Mouse (Mus musculus) left cerebral cortex, postnatal 10 days (tissue): Measurements from ENCODE around the gene Gstp1. TPM values are rescaled to one million over a fixed set of nuclear protein-coding genes. Genes with fewer than 3 reads are reported as not detected.

Experiments used
- DNase-seq, 2 experiments: peaks; one replicate each; pipeline ENCODE4 v3.0.0; 2021 to 2022; ENCODE audit warnings: low spot score in 2 of 2, mixed read lengths in 1 of 2; ENCODE audit errors: extremely low spot score in 1 of 2
- intact Hi-C: fragments of 180-260 bp; cut with DNase I; formaldehyde crosslinking; loops from one replicate; pipeline ENCODE4 v1.15.1; 2025
- total RNA-seq, 2 experiments: library from RNA; stranded (reverse); gene quantifications; 2 replicates each; pipeline ENCODE4 v1.2.3; 2021

Gstp1 gene
- total RNA-seq, 2 experiments from 2014 or later, result 226 to 232 TPM

- peak; percentile 97 to 99 for DNase-seq
- intact Hi-C loops, result loop anchor here (2.0 to 10.0 kb wide), 2 partner anchors 66 to 212 kb away; no protein-coding TSS in a partner anchor
Observed at GRCm38 (mm10) chr19:4012432-4013022, 25.3 kb downstream of the Gstp1 start, which contains the start of gene Ndufv1. Gene Ndufv1 (minus strand): TSS chr19:4012806.

DNA sequence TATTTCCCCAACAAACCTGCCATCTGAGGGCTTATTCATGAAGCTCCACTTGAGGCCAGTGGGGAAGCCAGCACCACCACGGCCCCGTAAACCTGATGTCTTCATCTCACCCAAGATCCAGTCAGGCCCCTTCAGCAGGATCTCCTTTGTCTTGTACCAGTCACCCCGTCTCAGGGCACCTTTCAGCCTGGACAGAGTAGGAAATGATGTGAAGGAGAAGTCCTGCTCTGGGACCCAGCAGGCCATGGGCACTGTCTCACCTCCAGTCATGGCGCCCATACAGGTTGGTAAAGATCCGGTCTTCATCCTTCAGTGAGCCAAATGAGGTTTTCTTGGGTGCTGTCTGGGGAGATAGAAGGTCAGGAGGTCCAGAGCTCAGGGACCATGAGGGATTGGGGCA lies 26.7 kb downstream of the Gstp1 start:
- intact Hi-C loops, result loop anchor here (10.0 kb wide), 1 partner anchor 214 kb away; no protein-coding TSS in a partner anchor
- no peak for DNase-seq

DNA sequence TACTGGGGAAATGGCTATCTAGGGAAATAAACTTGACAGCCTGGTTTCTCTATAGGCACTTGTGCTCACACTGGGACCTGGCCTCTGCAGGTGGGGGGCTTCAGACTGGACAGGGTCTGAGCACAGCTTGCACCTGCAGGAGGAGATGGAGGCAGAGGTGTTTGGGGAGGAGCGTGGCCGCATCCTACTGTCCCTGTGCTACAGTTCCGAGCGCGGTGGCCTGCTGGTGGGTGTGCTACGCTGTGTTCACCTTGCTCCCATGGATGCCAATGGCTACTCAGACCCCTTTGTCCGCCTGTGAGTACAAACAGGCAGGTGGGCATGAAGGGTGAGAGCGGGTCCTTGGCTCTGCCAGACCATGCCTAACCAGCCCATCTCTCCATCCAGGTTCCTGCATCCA lies 31.8 kb downstream of the Gstp1 start:
- intact Hi-C loops, result no loop called here
- no peak for DNase-seq

- intact Hi-C loops, result no loop called here
- no peak for DNase-seq
Observed at GRCm38 (mm10) chr19:4005091-4005490, 32.7 kb downstream of the Gstp1 start.

DNA sequence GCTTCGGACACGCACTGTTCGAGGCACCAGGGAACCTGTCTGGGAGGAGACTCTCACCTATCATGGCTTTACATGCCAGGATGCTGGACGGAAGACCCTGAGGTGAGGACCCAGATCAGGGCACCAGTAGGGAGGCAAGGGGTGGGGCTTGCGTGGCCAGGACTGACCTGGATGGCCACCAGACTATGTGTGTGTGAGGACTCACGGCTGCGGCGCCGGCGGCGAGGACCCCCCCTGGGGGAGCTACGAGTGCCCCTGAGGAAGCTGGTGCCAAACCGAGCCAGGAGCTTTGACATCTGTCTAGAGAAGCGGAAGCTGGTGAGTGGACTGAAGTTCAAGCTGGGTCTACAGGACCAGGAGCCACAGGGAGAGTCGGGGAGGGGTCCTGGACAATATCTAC lies 33.5 kb downstream of the Gstp1 start:
- peak in 1 of 2 experiments; percentile 29 for DNase-seq
- intact Hi-C loops, result no loop called here

- peak in 1 of 2 experiments; percentile 22 for DNase-seq
- intact Hi-C loops, result no loop called here
Observed at GRCm38 (mm10) chr19:4003641-4004040, 34.1 kb downstream of the Gstp1 start.

DNA sequence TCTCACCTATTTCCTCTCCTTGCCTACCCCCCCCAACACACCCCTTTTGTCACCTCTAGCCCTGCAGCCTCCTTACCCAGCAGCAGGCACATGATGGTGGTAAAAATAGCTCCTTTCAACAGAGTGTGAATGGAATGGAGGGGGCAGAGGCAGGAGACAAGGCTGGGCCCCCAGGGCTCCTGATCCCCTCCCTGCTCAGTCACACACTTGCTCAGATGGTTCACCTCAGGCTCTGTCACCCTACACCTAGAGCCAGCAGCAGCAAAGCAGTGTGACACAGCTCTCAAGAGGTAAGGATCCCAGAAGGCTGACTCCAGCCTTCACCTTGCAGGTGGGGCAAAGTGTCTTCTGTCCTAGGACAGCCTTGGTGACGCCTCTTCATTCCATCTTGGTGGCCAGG lies 34.7 kb downstream of the Gstp1 start, which contains the start of gene Doc2g:
TSS of gene Doc2g (plus strand) at position 202 of the 400 bp plus-strand sequence.
- intact Hi-C loops, result no loop called here
- peak in 1 of 2 experiments; percentile 18 for DNase-seq

DNA sequence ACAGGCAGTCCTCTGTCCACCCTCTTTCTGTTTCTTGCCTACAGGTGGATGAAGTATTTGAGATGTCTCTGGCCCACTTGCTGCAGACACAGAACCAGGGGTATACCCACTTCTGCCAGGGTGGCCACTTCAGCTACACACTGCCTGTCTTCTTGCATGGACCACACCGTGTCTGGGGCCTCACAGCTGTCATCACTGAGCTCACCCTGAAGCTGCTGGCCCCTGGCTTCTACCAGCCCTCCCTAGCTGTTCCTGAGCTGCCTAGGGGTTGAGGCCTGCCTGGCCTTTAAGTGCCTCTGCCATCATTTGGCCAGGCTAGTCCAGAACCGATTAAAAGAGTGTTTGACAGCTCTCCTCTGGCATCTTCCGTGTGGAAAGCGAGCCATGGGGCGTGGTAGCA lies 36.0 kb downstream of the Gstp1 start:
- no peak for DNase-seq
- intact Hi-C loops, result no loop called here

- intact Hi-C loops, result no loop called here
- DNase-seq, result peak in 1 of 2 experiments; percentile 28
Observed at GRCm38 (mm10) chr19:4000949-4001525, 36.7 kb downstream of the Gstp1 start.

GRCm38 (mm10) chr19:4000119-4000900 lies 37.5 kb downstream of the Gstp1 start, which contains the start of the genes Nudt8 and Gm49405:
Gene Nudt8 (plus strand): TSS chr19:4000580.
Gene Gm49405 (plus strand): TSS chr19:4000626.
- peak; percentile 94 to 97 for DNase-seq
- intact Hi-C loops, result no loop called here

DNA sequence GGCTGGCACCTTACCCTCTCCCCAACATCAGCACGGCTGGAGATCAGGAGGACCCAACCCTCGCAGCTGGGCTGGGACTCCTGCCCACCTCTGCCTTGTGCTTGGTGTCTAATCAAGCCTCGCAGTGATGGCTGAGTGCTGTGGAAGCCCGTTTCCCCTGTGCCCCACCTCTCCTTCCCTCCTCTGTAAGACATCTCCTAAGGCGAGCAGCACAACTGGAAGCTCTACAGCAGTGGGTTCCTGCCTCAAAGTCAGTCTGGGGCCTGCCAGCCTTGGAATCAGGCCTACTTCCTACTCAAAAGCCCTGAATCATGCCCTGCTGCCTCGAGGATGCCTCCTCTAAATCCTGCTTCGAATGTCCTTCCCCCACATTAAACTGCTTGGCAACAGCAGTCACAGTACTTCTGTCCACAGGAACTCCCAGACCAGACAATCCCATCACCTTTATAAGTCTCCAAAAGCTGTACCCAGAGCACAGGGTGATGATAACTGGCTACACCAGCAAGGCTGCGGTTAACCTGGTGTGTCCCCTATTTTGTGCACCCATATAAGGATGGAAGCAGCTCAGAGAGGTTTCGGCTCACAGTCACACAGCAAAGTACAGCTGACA lies 38.6 kb downstream of the Gstp1 start:
- DNase-seq, result peak in 1 of 2 experiments; percentile 25
- intact Hi-C loops, result no loop called here

DNA sequence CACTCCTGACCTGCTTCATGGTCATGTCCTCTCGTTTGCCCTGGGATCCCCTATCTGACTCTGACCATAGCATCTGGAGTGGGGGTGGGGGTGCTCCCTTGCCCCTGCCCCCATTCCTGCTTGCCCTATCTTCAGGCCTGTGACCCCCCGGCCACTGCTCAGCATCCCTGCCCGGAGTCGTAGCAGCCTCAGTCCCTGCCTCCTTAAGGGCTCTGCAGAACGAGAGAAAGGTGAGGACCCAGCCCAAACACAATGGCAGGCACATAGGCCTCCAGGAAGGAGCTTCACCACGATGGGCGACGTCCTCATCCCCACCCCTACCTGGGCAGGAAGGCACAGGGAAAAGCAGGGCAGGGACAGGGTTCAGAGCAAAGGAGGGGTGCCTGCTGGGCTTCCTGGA lies 39.5 kb downstream of the Gstp1 start:
- intact Hi-C loops, result no loop called here
- DNase-seq, result peak in 1 of 2 experiments; percentile 36

DNA sequence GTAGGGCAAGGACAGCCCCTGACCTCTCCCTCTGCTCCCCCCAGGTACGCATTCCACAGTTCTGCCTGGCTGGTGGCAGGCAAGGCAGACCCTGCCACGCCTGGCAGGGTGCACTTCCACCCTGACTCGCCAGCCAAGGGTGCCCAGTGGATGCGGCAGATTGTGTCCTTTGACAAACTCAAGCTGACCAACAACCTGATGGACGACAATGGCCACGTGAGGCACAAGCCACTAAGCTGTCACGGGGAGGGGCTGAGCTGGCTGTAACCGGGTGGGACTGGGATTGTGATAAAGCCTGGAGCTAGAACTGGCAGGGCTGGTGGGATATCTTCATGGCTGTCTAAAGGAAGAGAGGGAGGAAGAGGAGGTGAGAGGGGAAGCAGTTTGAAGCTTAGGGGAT lies 40.6 kb downstream of the Gstp1 start:
- no peak for DNase-seq
- intact Hi-C loops, result no loop called here

- DNase-seq, result no peak
- intact Hi-C loops, result no loop called here
Observed at GRCm38 (mm10) chr19:3996747-3997146, 41.0 kb downstream of the Gstp1 start.

DNA sequence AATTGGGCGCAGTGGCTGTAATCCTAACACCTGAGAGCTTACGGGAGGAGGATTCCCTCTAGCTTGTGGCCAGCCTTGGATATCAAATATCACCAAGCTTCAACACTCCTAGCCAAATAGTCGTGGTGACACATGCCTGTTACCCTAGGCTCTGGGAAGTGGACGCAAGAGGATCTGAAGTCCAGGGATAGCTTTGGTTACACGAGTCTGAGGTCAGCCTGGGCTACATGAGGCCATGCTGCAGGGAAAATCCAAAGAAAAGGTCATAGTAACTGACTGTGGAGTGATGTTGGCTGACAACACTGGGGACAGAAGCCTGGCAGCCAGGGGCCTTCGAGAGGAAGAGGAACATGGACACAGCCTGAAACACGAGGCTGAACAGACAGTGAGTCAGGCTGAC lies 41.7 kb downstream of the Gstp1 start:
- no peak for DNase-seq
- intact Hi-C loops, result no loop called here

GRCm38 (mm10) chr19:3995505-3995904 lies 42.3 kb downstream of the Gstp1 start:
- no peak for DNase-seq
- intact Hi-C loops, result no loop called here

- intact Hi-C loops, result no loop called here
- DNase-seq, result no peak
Observed at GRCm38 (mm10) chr19:3994932-3995331, 42.9 kb downstream of the Gstp1 start.

DNA sequence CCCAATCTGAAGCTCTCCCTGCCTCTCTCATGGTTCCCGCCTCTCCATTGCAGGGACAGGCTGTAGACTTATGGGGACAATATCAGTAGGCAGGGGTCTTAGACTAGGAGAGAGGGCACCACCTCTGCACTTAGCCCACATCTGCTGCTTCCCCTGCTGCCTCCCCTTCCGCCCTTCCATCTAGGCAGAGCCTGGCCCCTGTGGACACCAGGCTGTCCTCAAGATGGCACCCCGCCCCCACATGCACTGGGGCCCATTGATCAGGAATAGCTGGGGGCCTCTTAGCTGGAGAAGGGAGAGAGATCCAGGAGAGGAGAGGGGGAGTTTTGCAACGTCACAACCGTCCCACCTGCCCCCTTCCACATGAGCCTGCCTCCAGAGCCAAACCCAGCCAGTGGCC lies 45.4 kb downstream of the Gstp1 start, which contains the start of gene Tbx10:
TSS of gene Tbx10 (plus strand) at position 337 of the 400 bp plus-strand sequence.
- no peak for DNase-seq
- intact Hi-C loops, result no loop called here

GRCm38 (mm10) chr19:3991966-3992365 lies 45.8 kb downstream of the Gstp1 start:
- DNase-seq, result no peak
- intact Hi-C loops, result no loop called here
